Mouse (Mus musculus) embryonic facial prominence, embryonic 10.5 days (tissue): Measurements from ENCODE around the gene Acot7. TPM values are rescaled to one million over a fixed set of nuclear protein-coding genes. Genes with fewer than 3 reads are reported as not detected.

ENCODE experiments used
- DNase-seq: peaks from one replicate; pipeline ENCODE4 v3.0.0-alpha.2; 2017; ENCODE audit warnings: low spot score
- H3K27ac ChIP-seq: fragments of 300-500 bp; sonication (generic); replicated peaks from 2 replicates; pipeline ENCODE4 v1.5.1; 2016; ENCODE audit warnings: mild to moderate bottlenecking
- H3K27me3 ChIP-seq: fragments of 300-500 bp; sonication (generic); replicated peaks from 2 replicates; pipeline ENCODE4 v1.6.1; 2016; ENCODE audit warnings: low read depth, mild to moderate bottlenecking; ENCODE audit not compliant: poor library complexity, severe bottlenecking
- H3K36me3 ChIP-seq: fragments of 300-500 bp; sonication (generic); replicated peaks from 2 replicates; pipeline ENCODE4 v1.6.1; 2016; ENCODE audit warnings: mild to moderate bottlenecking, moderate library complexity
- H3K4me1 ChIP-seq: fragments of 300-500 bp; sonication (generic); 2 replicates; pipeline ENCODE4 v1.6.1; 2016
- H3K4me3 ChIP-seq: fragments of 300-500 bp; sonication (generic); 2 replicates; pipeline ENCODE4 v1.5.1; 2016; ENCODE audit warnings: mild to moderate bottlenecking, moderate library complexity
- H3K9me3 ChIP-seq: fragments of 300-500 bp; sonication (generic); 2 replicates; pipeline ENCODE4 v1.6.1; 2016; ENCODE audit warnings: mild to moderate bottlenecking
- WGBS: fragments of 180-500 bp; shearing (Covaris S2); methylation state at CpG from one replicate; pipeline ENCODE4 v1.1.7; 2016; 5-methylcytosine and 5-hydroxymethylcytosine counted together
- polyA plus RNA-seq: library from polyadenylated mRNA; unstranded; fragments of >200 nt; fragmentation: Nextera tagmentation; extraction: Ambion mirVana; gene quantifications from 2 replicates; pipeline ENCODE4 v1.2.1, GENCODE M21; 2016

The Acot7 gene
- polyA plus RNA-seq, 1 experiment from 2014 or later, result 51.8 TPM

- 0 out of 2 replicates have a peak, but pooled peaks cover 3% of the 10 kb centered on the region for H3K36me3 ChIP-seq
- no peak overlapping the region for H3K4me3 ChIP-seq
- H3K9me3 ChIP-seq, result no peaks in the 10 kb centered on the region
- no peak overlapping the region for H3K27ac ChIP-seq
- peaks cover 49% of the 10 kb centered on the region for H3K4me1 ChIP-seq
- H3K27me3 ChIP-seq, result peaks cover 88% of the 10 kb centered on the region
- peak; percentile 66 for DNase-seq
- 47% methylated on average over 10 of the region's 10 CpGs for WGBS
Measured at GRCm38 (mm10) chr4:152276389-152277347, 98.7 kb downstream of the Acot7 start.

- H3K27me3 ChIP-seq, result peaks cover 89% of the 10 kb centered on the region
- H3K9me3 ChIP-seq, result no peaks in the 10 kb centered on the region
- peaks cover 40% of the 10 kb centered on the region for H3K4me1 ChIP-seq
- no peak overlapping the region for H3K4me3 ChIP-seq
- no peak overlapping the region for H3K27ac ChIP-seq
- DNase-seq, result no peak
- WGBS, result 66% methylated on average over 2 of the region's 2 CpGs
- 0 out of 2 replicates have a peak, but pooled peaks cover 3% of the 10 kb centered on the region for H3K36me3 ChIP-seq
Measured at GRCm38 (mm10) chr4:152277916-152278315, 100.0 kb downstream of the Acot7 start.

GRCm38 (mm10) chr4:152278986-152279385, 101.1 kb downstream of the Acot7 start:
- H3K27me3 ChIP-seq, result peaks cover 89% of the 10 kb centered on the region
- 92% methylated on average over 23 of the region's 23 CpGs for WGBS
- no peak for DNase-seq
- no peak overlapping the region for H3K4me3 ChIP-seq
- no peak overlapping the region for H3K27ac ChIP-seq
- no peaks in the 10 kb centered on the region for H3K9me3 ChIP-seq
- H3K36me3 ChIP-seq, result 0 out of 2 replicates have a peak, but pooled peaks cover 3% of the 10 kb centered on the region
- H3K4me1 ChIP-seq, result peaks cover 40% of the 10 kb centered on the region

- no peaks in the 10 kb centered on the region for H3K9me3 ChIP-seq
- DNase-seq, result no peak
- 42% methylated on average over 15 of the region's 15 CpGs for WGBS
- peaks cover 89% of the 10 kb centered on the region for H3K27me3 ChIP-seq
- H3K4me1 ChIP-seq, result peaks cover 27% of the 10 kb centered on the region
- no peak overlapping the region for H3K4me3 ChIP-seq
- H3K27ac ChIP-seq, result no peak overlapping the region
- 0 out of 2 replicates have a peak, but pooled peaks cover 3% of the 10 kb centered on the region for H3K36me3 ChIP-seq
Measured at GRCm38 (mm10) chr4:152281601-152282000, 103.7 kb downstream of the Acot7 start.

- WGBS, result 18% methylated on average over 34 of the region's 34 CpGs
Measured at GRCm38 (mm10) chr4:152282721-152283120, 104.8 kb downstream of the Acot7 start.

GRCm38 (mm10) chr4:152283186-152283950, 105.4 kb downstream of the Acot7 start:
- peaks cover 37% of the 10 kb centered on the region for H3K4me1 ChIP-seq
- H3K9me3 ChIP-seq, result no peaks in the 10 kb centered on the region
- 3% methylated on average over 70 of the region's 70 CpGs for WGBS
- no peak overlapping the region; the same call in 1 of the 2 replicates for H3K27ac ChIP-seq
- peak; percentile 93 for DNase-seq
- H3K4me3 ChIP-seq, result peak overlapping the region; percentile 51
- 0 out of 2 replicates have a peak, but pooled peaks cover 3% of the 10 kb centered on the region for H3K36me3 ChIP-seq
- peaks cover 99% of the 10 kb centered on the region for H3K27me3 ChIP-seq

More at GRCm38 (mm10) chr4:152282721-152283120, 104.8 kb downstream of the Acot7 start:
- Histone ChIP-seq H3K4me1 (peaks cover 32% of the 10 kb centered on the region), H3K4me3 (peak overlapping the region; percentile 51), H3K27me3 (peaks cover 92% of the 10 kb centered on the region), H3K36me3 (0 out of 2 replicates have a peak, but pooled peaks cover 3% of the 10 kb centered on the region), H3K9me3 (no peaks in the 10 kb centered on the region), H3K27ac (no peak overlapping the region; the same call in 1 of the 2 replicates)
- DNase-seq, result no peak

GRCm38 (mm10) chr4:152285505-152285904, 107.6 kb downstream of the Acot7 start:
- Histone ChIP-seq H3K36me3 (no peaks in the 10 kb centered on the region), H3K4me1 (peaks cover 46% of the 10 kb centered on the region), H3K27ac (no peak overlapping the region), H3K9me3 (peaks cover 2% of the 10 kb centered on the region; the same call in 1 of the 2 replicates), H3K4me3 (no peak overlapping the region), H3K27me3 (peaks cover 99% of the 10 kb centered on the region)
- DNase-seq, result peak; percentile 70
- WGBS, result 4% methylated on average over 10 of the region's 10 CpGs

- H3K4me1 ChIP-seq, result peaks cover 52% of the 10 kb centered on the region
- WGBS, result 2% methylated on average over 32 of the region's 32 CpGs
- H3K4me3 ChIP-seq, result peak overlapping the region; percentile 43
- no peak for DNase-seq
- no peaks in the 10 kb centered on the region for H3K36me3 ChIP-seq
- H3K9me3 ChIP-seq, result peaks cover 2% of the 10 kb centered on the region; the same call in 1 of the 2 replicates
- H3K27ac ChIP-seq, result no peak overlapping the region
- peaks cover 99% of the 10 kb centered on the region for H3K27me3 ChIP-seq
Measured at GRCm38 (mm10) chr4:152286183-152286582, 108.2 kb downstream of the Acot7 start.

- 4% methylated on average over 26 of the region's 26 CpGs for WGBS
- peak; percentile 84 for DNase-seq
- H3K27ac ChIP-seq, result no peak overlapping the region
- peaks cover 59% of the 10 kb centered on the region for H3K4me1 ChIP-seq
- peak overlapping the region; percentile 8; the same call in 1 of the 2 replicates for H3K4me3 ChIP-seq
- H3K9me3 ChIP-seq, result peaks cover 2% of the 10 kb centered on the region; the same call in 1 of the 2 replicates
- no peaks in the 10 kb centered on the region for H3K36me3 ChIP-seq
- H3K27me3 ChIP-seq, result peaks cover 99% of the 10 kb centered on the region
Measured at GRCm38 (mm10) chr4:152286887-152287286, 109.0 kb downstream of the Acot7 start.

GRCm38 (mm10) chr4:152287317-152288120, 109.6 kb downstream of the Acot7 start:
- peak overlapping the region; percentile 8; the same call in 1 of the 2 replicates for H3K4me3 ChIP-seq
- H3K27ac ChIP-seq, result no peak overlapping the region
- H3K27me3 ChIP-seq, result peaks cover 99% of the 10 kb centered on the region
- peaks cover 66% of the 10 kb centered on the region for H3K4me1 ChIP-seq
- peaks cover 2% of the 10 kb centered on the region; the same call in 1 of the 2 replicates for H3K9me3 ChIP-seq
- no peaks in the 10 kb centered on the region for H3K36me3 ChIP-seq
- DNase-seq, result no peak
- 9% methylated on average over 19 of the region's 19 CpGs for WGBS

GRCm38 (mm10) chr4:152288398-152288945, 110.5 kb downstream of the Acot7 start:
- 40% methylated on average over 18 of the region's 18 CpGs for WGBS
- Histone ChIP-seq H3K27me3 (peaks cover 99% of the 10 kb centered on the region), H3K9me3 (peaks cover 2% of the 10 kb centered on the region; the same call in 1 of the 2 replicates), H3K27ac (no peak overlapping the region), H3K4me1 (peaks cover 66% of the 10 kb centered on the region), H3K36me3 (no peaks in the 10 kb centered on the region), H3K4me3 (no peak overlapping the region)
- peak; percentile 37 for DNase-seq
